Mouse (Mus musculus) midbrain, embryonic 11.5 days (tissue): Measurements from ENCODE around the gene Fam173b. TPM values are rescaled to one million over a fixed set of nuclear protein-coding genes. Genes with fewer than 3 reads are reported as not detected.

ENCODE experiments used
- ATAC-seq: fragments of 200-750 bp; cut with Nextera tagmentation; 2 replicates; pipeline ENCODE4 v1.8.0; 2017; ENCODE audit warnings: moderate TSS enrichment, moderate library complexity; ENCODE audit not compliant: low FRiP score
- DNase-seq: peaks from one replicate; pipeline ENCODE4 v3.0.0; 2015; ENCODE audit warnings: low spot score; ENCODE audit errors: missing footprints
- H3K27ac ChIP-seq: fragments of 300-500 bp; sonication (generic); 2 replicates; pipeline ENCODE4 v1.5.1; 2014; ENCODE audit warnings: low read depth, low read length
- H3K27me3 ChIP-seq: fragments of 300-500 bp; sonication (generic); 2 replicates; pipeline ENCODE4 v1.6.1; 2014; ENCODE audit warnings: mild to moderate bottlenecking, low read length, moderate library complexity, mixed read lengths; ENCODE audit not compliant: control insufficient read depth, insufficient read depth
- H3K36me3 ChIP-seq: fragments of 300-500 bp; sonication (generic); 2 replicates; pipeline ENCODE4 v1.6.1; 2014; ENCODE audit warnings: mild to moderate bottlenecking, low read length, moderate library complexity, mixed read lengths; ENCODE audit not compliant: control insufficient read depth, insufficient read depth
- H3K4me1 ChIP-seq: fragments of 300-500 bp; sonication (generic); 2 replicates; pipeline ENCODE4 v1.6.1; 2014; ENCODE audit warnings: low read length; ENCODE audit not compliant: control insufficient read depth, insufficient read depth
- H3K4me2 ChIP-seq: fragments of 300-500 bp; sonication (generic); 2 replicates; pipeline ENCODE4 v1.6.1; 2014; ENCODE audit warnings: mild to moderate bottlenecking, moderate library complexity
- H3K4me3 ChIP-seq: fragments of 300-500 bp; sonication (generic); 2 replicates; pipeline ENCODE4 v1.5.1; 2014; ENCODE audit warnings: low read depth, low read length
- H3K9ac ChIP-seq: fragments of 300-500 bp; sonication (generic); 2 replicates; pipeline ENCODE4 v1.6.1; 2014; ENCODE audit warnings: low read length
- H3K9me3 ChIP-seq: fragments of 300-500 bp; sonication (generic); 2 replicates; pipeline ENCODE4 v1.6.1; 2016; ENCODE audit warnings: low read length; ENCODE audit not compliant: control insufficient read depth
- WGBS: fragments of 180-500 bp; shearing (Covaris S2); extraction: QIAGEN DNeasy Blood & Tissue Kit; methylation state at CpG from one replicate; pipeline ENCODE4 v1.1.7; 2014; 5-methylcytosine and 5-hydroxymethylcytosine counted together
- polyA plus RNA-seq: library from polyadenylated mRNA; unstranded; fragments of >200 nt; fragmentation: Nextera tagmentation; extraction: Ambion mirVana; gene quantifications from 2 replicates; pipeline ENCODE4 v1.2.1, GENCODE M21; 2014

Gene Fam173b
- polyA plus RNA-seq, 1 experiment from 2014 or later, result 14.0 TPM

GRCm38 (mm10) chr15:31636091-31636595 is 34.5 kb downstream of the Fam173b start:
- no peak overlapping the region for H3K27ac ChIP-seq
- H3K4me1 ChIP-seq, result no peaks in the 10 kb centered on the region
- H3K27me3 ChIP-seq, result no peaks in the 10 kb centered on the region
- no peak for ATAC-seq
- H3K9me3 ChIP-seq, result no peaks in the 10 kb centered on the region
- no peak overlapping the region for H3K9ac ChIP-seq
- H3K4me3 ChIP-seq, result no peak overlapping the region
- no peak for DNase-seq
- H3K36me3 ChIP-seq, result no peaks in the 10 kb centered on the region
- H3K4me2 ChIP-seq, result no peak overlapping the region
- 91% methylated on average over 9 of the region's 9 CpGs for WGBS

GRCm38 (mm10) chr15:31647225-31647624 is 45.6 kb downstream of the Fam173b start:
- no peak for ATAC-seq
- Histone ChIP-seq H3K36me3 (no peaks in the 10 kb centered on the region), H3K4me2 (no peak overlapping the region), H3K4me1 (no peaks in the 10 kb centered on the region), H3K27ac (no peak overlapping the region), H3K4me3 (no peak overlapping the region), H3K9me3 (no peaks in the 10 kb centered on the region), H3K9ac (no peak overlapping the region), H3K27me3 (no peaks in the 10 kb centered on the region)
- no peak for DNase-seq
- 85% methylated on average over 6 of the region's 6 CpGs for WGBS

GRCm38 (mm10) chr15:31647851-31648569 is 46.4 kb downstream of the Fam173b start:
- no peaks in the 10 kb centered on the region for H3K9me3 ChIP-seq
- no peaks in the 10 kb centered on the region for H3K36me3 ChIP-seq
- H3K27me3 ChIP-seq, result no peaks in the 10 kb centered on the region
- no peak overlapping the region for H3K4me3 ChIP-seq
- no peaks in the 10 kb centered on the region for H3K4me1 ChIP-seq
- no peak overlapping the region for H3K27ac ChIP-seq
- 91% methylated on average over 8 of the region's 8 CpGs for WGBS
- no peak for ATAC-seq
- no peak overlapping the region for H3K9ac ChIP-seq
- H3K4me2 ChIP-seq, result no peak overlapping the region
- DNase-seq, result no peak

GRCm38 (mm10) chr15:31649691-31650090 is 48.0 kb downstream of the Fam173b start:
- H3K4me3 ChIP-seq, result no peak overlapping the region
- DNase-seq (no peak), ATAC-seq (no peak)
- H3K4me1 ChIP-seq, result no peaks in the 10 kb centered on the region
- no peak overlapping the region for H3K27ac ChIP-seq
- H3K9me3 ChIP-seq, result no peaks in the 10 kb centered on the region
- H3K36me3 ChIP-seq, result no peaks in the 10 kb centered on the region
- WGBS, result 92% methylated on average over 12 of the region's 12 CpGs
- H3K27me3 ChIP-seq, result no peaks in the 10 kb centered on the region
- H3K9ac ChIP-seq, result no peak overlapping the region
- no peak overlapping the region for H3K4me2 ChIP-seq

- ATAC-seq, result no peak
- H3K4me3 ChIP-seq, result no peak overlapping the region
- no peak overlapping the region for H3K9ac ChIP-seq
- H3K36me3 ChIP-seq, result no peaks in the 10 kb centered on the region
- no peak overlapping the region for H3K4me2 ChIP-seq
- H3K27ac ChIP-seq, result no peak overlapping the region
- no peaks in the 10 kb centered on the region for H3K9me3 ChIP-seq
- 96% methylated on average over 7 of the region's 7 CpGs for WGBS
- H3K27me3 ChIP-seq, result no peaks in the 10 kb centered on the region
- no peaks in the 10 kb centered on the region for H3K4me1 ChIP-seq
- no peak for DNase-seq
These were observed 49.2 kb downstream of the Fam173b start for GRCm38 (mm10) chr15:31650821-31651220.

- DNase-seq, result no peak
- WGBS, result 87% methylated on average over 5 of the region's 5 CpGs
- no peak overlapping the region for H3K4me2 ChIP-seq
- no peaks in the 10 kb centered on the region for H3K36me3 ChIP-seq
- no peaks in the 10 kb centered on the region for H3K27me3 ChIP-seq
- no peak overlapping the region for H3K4me3 ChIP-seq
- H3K9ac ChIP-seq, result no peak overlapping the region
- no peak for ATAC-seq
- no peaks in the 10 kb centered on the region for H3K9me3 ChIP-seq
- H3K4me1 ChIP-seq, result no peaks in the 10 kb centered on the region
- H3K27ac ChIP-seq, result no peak overlapping the region
These were observed 58.6 kb downstream of the Fam173b start for GRCm38 (mm10) chr15:31660133-31660795.

GRCm38 (mm10) chr15:31660844-31661243 is 59.2 kb downstream of the Fam173b start:
- H3K27ac ChIP-seq, result no peak overlapping the region

GRCm38 (mm10) chr15:31661802-31662201 is 60.1 kb downstream of the Fam173b start:
- Histone ChIP-seq H3K27me3 (no peaks in the 10 kb centered on the region), H3K4me1 (no peaks in the 10 kb centered on the region), H3K9me3 (no peaks in the 10 kb centered on the region), H3K36me3 (no peaks in the 10 kb centered on the region), H3K4me2 (no peak overlapping the region), H3K27ac (no peak overlapping the region), H3K9ac (no peak overlapping the region), H3K4me3 (no peak overlapping the region)
- no peak for ATAC-seq
- no peak for DNase-seq
- 69% methylated on average over 4 of the region's 4 CpGs for WGBS

More at GRCm38 (mm10) chr15:31660844-31661243, 59.2 kb downstream of the Fam173b start:
- Histone ChIP-seq H3K4me1 (no peaks in the 10 kb centered on the region), H3K4me3 (no peak overlapping the region), H3K4me2 (no peak overlapping the region), H3K9ac (no peak overlapping the region), H3K27me3 (no peaks in the 10 kb centered on the region), H3K36me3 (no peaks in the 10 kb centered on the region), H3K9me3 (no peaks in the 10 kb centered on the region)
- ATAC-seq, result no peak
- 90% methylated on average over 9 of the region's 9 CpGs for WGBS
- DNase-seq, result no peak

- Histone ChIP-seq H3K4me1 (no peaks in the 10 kb centered on the region), H3K36me3 (no peaks in the 10 kb centered on the region), H3K27me3 (no peaks in the 10 kb centered on the region), H3K9ac (no peak overlapping the region), H3K4me3 (no peak overlapping the region), H3K27ac (no peak overlapping the region), H3K4me2 (no peak overlapping the region), H3K9me3 (no peaks in the 10 kb centered on the region)
- ATAC-seq (no peak), DNase-seq (no peak)
- WGBS, result 85% methylated on average over 3 of the region's 3 CpGs
These were observed 61.4 kb downstream of the Fam173b start for GRCm38 (mm10) chr15:31663074-31663473.
